Mouse (Mus musculus) cerebellum, adult 18-20 months (tissue): ENCODE data around the gene Phc2.

Experiments
- DNase-seq, 2 experiments: peaks; one replicate each; pipeline ENCODE4 v3.0.0; 2021

The Phc2 gene

DNA sequence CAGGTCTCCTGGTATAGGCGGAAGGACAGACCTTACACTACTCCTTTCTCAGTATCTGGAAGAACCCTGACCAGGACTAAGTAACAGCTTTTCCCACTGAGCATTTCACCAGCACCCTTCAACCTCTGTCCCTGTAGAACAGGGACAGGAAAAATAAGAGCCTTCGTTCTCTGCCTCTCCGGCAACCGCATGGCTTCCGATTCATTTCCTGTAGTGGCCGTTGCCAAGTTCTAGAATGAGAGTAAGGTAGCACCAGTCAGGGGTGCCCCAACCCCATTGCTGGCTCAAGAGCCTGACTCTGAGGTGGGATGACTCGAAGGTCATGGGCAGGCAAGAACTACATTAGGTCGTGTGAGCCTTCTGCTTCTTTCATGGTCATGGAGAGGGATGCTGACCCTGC is 90.7 kb downstream of the Phc2 start:
- no peak for DNase-seq

DNA sequence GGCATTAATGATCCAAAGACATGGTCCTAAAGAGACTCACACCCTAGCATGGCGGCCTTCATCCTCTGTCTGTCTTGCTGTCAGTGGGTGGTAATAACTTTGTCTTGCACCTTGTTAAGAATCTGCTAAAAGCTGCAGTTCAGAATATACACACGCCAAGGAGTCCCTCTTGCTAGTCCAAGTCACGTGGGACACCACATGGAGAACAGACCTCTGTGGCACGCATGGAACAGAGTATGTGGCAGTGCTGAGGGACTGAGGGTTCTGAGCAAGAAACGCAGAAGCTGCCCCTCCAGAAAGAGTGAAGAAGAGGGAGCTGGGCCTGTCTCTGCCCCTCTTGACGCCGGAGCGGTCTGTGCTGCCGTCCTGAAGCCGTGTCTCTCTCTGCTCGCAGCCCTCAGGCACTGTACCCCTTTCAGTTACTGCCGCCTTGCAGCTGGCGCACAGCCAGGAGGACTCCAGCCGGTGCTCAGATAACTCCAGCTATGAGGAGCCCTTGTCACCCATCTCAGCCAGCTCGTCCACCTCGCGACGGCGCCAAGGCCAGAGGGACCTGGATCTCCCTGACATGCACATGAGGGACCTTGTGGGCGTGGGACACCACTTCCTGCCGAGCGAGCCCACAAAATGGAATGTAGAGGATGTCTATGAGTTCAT is 93.2 kb downstream of the Phc2 start:
- peak; percentile 60 to 70 for DNase-seq

GRCm38 (mm10) chr4:128748309-128748708 is 93.8 kb downstream of the Phc2 start:
- DNase-seq: no peak

- no peak for DNase-seq
Measured at GRCm38 (mm10) chr4:128751006-128751405, 96.5 kb downstream of the Phc2 start.

- DNase-seq: peak in 1 of 2 experiments; percentile 57
Measured at GRCm38 (mm10) chr4:128752031-128752757, 97.7 kb downstream of the Phc2 start.

GRCm38 (mm10) chr4:128753571-128753970 is 99.1 kb downstream of the Phc2 start:
- DNase-seq: no peak

DNA sequence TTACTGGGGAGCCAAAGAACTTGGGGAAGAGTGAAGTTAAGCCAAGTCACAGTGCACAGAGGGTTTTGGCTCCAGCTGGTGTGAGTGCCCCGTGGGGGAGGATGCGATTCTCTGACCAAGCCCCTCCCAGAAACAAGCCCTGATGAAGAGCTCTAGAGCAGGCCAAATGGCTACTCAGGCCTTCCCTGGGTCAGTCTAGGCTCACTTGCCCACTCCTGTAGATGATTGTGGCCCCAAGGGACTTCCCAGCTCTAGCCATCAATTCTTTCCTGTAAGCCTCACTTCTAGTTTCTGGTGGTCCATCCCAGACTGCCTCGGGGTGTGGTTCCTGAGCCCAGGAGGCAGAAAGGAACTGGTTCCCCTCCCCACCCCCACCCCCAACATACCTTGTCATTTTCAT is 100.6 kb downstream of the Phc2 start, which contains the start of gene A3galt2:
A3galt2 (plus strand) TSS at position 301 of the 400 bp plus-strand sequence.
- DNase-seq: no peak

DNA sequence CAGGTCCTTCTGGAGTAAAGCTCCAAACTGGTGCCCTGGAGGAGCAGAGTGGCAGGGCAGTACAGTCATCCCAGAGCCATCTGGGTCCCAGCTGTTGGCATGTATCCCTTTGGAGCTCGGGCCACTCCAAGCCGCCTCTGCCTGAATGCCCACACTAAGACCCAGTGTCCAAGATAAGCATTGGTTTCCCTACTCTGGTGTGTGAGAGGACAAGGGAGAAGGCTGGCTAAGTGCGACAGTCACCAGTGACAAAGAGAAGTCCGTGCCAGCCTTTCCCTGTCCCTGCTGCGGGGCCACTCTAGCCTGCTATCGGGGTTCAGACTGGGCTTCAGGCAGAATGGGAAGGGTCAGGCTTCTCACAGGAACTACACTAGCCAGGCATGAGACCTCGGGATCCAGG is 101.4 kb downstream of the Phc2 start:
- DNase-seq: no peak

GRCm38 (mm10) chr4:128759214-128759613 is 104.7 kb downstream of the Phc2 start:
- DNase-seq: no peak

DNA sequence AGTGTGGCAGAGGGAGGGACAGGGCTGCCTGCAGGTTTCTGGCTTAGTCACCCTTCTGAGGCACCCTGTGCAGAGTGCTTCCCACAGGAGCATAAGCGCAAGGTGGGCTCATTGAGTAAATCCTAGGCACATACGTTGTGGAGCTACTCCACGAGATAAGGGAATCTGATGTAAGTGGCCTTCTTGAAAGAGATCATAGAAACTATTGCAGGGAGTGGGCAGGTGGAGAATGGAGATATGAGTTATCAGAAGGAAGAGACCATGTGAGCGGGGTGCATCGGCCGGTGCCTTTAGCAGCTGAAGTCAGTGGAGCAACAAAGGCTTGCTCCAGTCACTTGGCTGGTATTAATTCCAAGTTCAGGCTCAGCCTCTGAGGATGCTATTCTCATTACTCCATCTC is 105.5 kb downstream of the Phc2 start:
- no peak for DNase-seq

GRCm38 (mm10) chr4:128766929-128767328 is 112.4 kb downstream of the Phc2 start:
- peak in 1 of 2 experiments; percentile 37 for DNase-seq

DNA sequence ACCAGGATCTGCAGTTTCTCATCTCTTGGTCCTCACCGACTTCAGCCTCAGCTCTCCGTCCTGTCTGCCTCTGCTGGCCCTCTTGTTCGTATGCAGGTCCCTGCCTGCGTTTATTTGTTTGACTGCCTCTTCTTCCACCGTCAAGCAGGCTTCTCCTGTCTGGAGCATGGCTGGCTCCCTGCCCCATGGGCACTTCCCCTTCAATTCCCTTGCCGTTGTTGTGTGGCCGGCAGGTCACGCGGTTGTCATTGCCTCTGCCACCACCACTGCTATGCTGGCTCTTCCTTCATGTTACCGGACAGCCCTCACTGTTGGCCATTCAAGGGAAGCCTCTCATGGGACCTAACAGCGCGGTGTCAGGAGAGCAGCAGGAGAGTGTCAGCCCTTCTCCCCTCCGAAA is 113.6 kb downstream of the Phc2 start:
- no peak for DNase-seq

- DNase-seq: no peak
Measured at GRCm38 (mm10) chr4:128769569-128770355, 115.3 kb downstream of the Phc2 start.

- DNase-seq: no peak
Measured at GRCm38 (mm10) chr4:128770698-128771097, 116.2 kb downstream of the Phc2 start.

- no peak for DNase-seq
Measured at GRCm38 (mm10) chr4:128773820-128774219, 119.3 kb downstream of the Phc2 start.

GRCm38 (mm10) chr4:128774467-128774866 is 120.0 kb downstream of the Phc2 start:
- peak; percentile 66 to 76 for DNase-seq

- peak; percentile 82 to 91 for DNase-seq
Measured at GRCm38 (mm10) chr4:128776568-128777289, 122.2 kb downstream of the Phc2 start.

- no peak for DNase-seq
Measured at GRCm38 (mm10) chr4:128777593-128777992, 123.1 kb downstream of the Phc2 start.

DNA sequence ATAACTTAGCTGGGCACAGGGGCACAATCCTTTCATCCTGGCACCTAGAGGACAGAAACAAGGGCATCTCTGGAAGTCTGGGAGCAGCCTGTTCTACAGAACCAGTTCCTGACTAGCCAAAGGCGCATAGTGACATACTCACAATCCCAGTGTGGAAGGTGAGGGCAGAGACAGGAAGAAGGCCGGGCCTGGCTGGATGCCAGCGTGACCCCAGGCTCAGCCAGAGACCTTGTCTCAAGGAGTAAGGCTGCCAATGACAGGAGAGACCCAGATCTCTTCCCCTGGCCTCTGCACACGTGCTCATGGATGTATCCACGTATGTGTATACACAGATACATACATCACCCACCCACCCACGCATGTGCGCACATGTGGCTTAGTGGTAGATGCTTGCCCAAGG is 127.5 kb downstream of the Phc2 start:
- DNase-seq: no peak

DNA sequence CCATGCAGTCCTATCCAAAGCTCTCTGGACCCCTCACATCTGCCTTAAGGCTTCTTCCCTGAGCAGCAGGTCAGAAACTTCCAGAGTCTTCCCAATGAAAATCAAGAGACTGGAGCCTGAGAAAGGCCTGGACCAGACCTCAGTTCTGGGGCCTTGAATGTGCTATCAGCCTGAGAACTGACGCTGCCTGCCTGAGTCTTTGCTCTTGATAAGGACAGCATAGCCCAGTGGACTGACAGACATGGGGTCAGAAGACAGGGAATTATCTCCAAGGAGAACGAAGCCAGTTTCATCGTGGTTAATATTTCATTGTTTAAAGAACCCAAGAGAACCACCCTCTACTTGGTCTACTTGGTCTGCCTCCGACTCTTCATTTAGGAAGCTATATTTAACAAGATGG is 128.1 kb downstream of the Phc2 start:
- DNase-seq: no peak

DNA sequence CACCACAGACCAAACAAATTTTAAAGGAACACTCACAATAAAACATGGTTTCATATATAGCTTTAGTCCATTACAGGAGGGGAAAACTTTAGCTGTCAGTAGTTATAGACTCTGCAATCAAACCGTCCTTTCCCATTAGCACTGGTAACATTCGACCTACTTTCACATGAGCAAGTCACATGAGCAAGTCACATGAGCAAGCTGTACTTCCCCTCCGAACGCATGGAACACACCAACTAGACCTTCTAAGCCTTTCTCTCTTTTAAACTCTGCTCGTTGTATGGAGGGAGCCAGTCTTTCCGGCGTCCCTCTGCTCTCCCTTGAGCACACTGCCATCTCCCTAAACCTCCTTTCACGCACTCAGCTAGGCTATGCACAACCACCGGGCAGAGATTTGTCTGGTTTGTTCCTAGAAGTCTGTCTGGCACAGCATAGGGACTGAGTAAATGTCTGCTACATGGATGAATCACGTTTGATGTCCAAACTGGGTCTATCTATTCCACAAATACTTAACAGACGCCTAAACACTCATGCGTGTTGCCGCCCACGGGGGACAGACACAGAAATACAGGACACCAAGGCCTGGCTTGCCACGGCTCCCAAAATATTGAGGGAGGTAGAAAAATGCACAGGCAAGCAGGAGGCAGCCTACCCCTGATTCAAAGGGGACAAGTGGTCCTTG is 130.6 kb downstream of the Phc2 start:
- DNase-seq: no peak

DNA sequence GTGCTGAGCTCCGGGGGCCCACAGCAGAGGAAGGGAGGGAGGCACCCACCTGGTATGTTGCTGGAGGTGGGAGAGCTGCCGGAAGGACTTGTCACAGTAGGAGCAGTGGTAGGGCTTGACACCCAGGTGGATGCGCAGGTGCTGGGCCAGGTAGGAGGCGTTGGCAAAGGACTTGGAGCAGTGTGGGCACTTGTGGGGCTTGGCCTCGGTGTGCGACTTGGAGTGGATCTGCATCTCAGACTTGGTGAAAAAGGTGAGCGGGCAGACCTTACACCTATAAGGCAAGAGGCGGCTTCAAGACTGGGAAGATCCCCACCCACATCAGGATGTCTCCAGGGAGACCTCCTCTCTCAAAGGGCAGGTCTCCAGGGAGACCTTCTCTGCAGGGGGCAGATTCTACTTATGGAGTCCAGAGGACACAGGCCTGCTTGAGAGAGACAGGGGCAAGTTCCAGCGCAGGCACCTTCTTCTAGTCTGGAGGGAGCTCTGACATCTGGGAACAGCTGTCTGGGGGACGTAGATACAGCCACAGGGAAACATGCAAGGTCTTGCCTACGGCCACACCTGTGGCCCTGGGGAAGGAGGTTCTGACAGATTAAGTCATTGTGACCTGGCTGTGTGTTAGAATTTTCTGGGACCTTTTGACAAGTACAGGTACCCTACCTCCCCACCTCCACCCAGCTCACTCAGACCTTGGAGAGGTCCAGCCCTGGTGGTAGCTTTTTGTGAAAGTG is 131.6 kb downstream of the Phc2 start:
- no peak for DNase-seq
